Mouse (Mus musculus): ENCODE results near the gene Gsdma3. TPM values are rescaled to one million over a fixed set of nuclear protein-coding genes. Genes with fewer than 3 reads are reported as not detected.

Gsdma3 gene
- polyA plus RNA-seq, 1 experiment from 2014 or later, result not detected

- Histone ChIP-seq H3K4me1 (replicated peaks; ENCODE audit: control insufficient read depth, insufficient read depth, low read length) (no peaks in the 10 kb centered on the region), H3K27ac (ENCODE audit: low read depth, low read length) (no peak overlapping the region), H3K9me3 (ENCODE audit: control insufficient read depth) (no peaks in the 10 kb centered on the region), H3K4me2 (replicated peaks; ENCODE audit: low read depth) (no peak overlapping the region), H3K27me3 (replicated peaks; ENCODE audit: control insufficient read depth, insufficient read depth, low read length) (peaks cover 11% of the 10 kb centered on the region; the same call in 1 of the 2 replicates), H3K4me3 (ENCODE audit: low read depth, low read length) (no peak overlapping the region), H3K36me3 (ENCODE audit: control insufficient read depth, insufficient read depth) (no peaks in the 10 kb centered on the region), H3K9ac (ENCODE audit: low read depth, low read length) (no peak overlapping the region)
- WGBS, result 72% methylated on average over 6 of the region's 6 CpGs
- no peak for ATAC-seq
- no peak for TF ChIP-seq CTCF (IDR thresholded peaks at IDR 0.05; ENCODE audit: low read depth)
Observed at GRCm38 (mm10) chr11:98595021-98595420, 31.1 kb upstream of the Gsdma3 start.

- 79% methylated on average over 10 of the region's 10 CpGs for WGBS
- H3K9ac ChIP-seq (ENCODE audit: low read depth, low read length), result no peak overlapping the region
- H3K36me3 ChIP-seq (ENCODE audit: control insufficient read depth, insufficient read depth), result no peaks in the 10 kb centered on the region
- no peak for ATAC-seq
- no peaks in the 10 kb centered on the region for H3K4me1 ChIP-seq (replicated peaks; ENCODE audit: control insufficient read depth, insufficient read depth, low read length)
- no peak for TF ChIP-seq CTCF (IDR thresholded peaks at IDR 0.05; ENCODE audit: low read depth)
- peaks cover 11% of the 10 kb centered on the region; the same call in 1 of the 2 replicates for H3K27me3 ChIP-seq (replicated peaks; ENCODE audit: control insufficient read depth, insufficient read depth, low read length)
- no peak overlapping the region for H3K4me2 ChIP-seq (replicated peaks; ENCODE audit: low read depth)
- H3K27ac ChIP-seq (ENCODE audit: low read depth, low read length), result no peak overlapping the region
- H3K4me3 ChIP-seq (ENCODE audit: low read depth, low read length), result no peak overlapping the region
- no peaks in the 10 kb centered on the region for H3K9me3 ChIP-seq (ENCODE audit: control insufficient read depth)
Observed at GRCm38 (mm10) chr11:98595473-98595872, 30.7 kb upstream of the Gsdma3 start.

- no peak overlapping the region for H3K9ac ChIP-seq (ENCODE audit: low read depth, low read length)
- no peak overlapping the region for H3K4me3 ChIP-seq (ENCODE audit: low read depth, low read length)
- H3K4me1 ChIP-seq (replicated peaks; ENCODE audit: control insufficient read depth, insufficient read depth, low read length), result no peaks in the 10 kb centered on the region
- WGBS, result 61% methylated on average over 3 of the region's 3 CpGs
- no peak overlapping the region for H3K27ac ChIP-seq (ENCODE audit: low read depth, low read length)
- no peak for ATAC-seq
- H3K4me2 ChIP-seq (replicated peaks; ENCODE audit: low read depth), result no peak overlapping the region
- peaks cover 11% of the 10 kb centered on the region; the same call in 1 of the 2 replicates for H3K27me3 ChIP-seq (replicated peaks; ENCODE audit: control insufficient read depth, insufficient read depth, low read length)
- H3K36me3 ChIP-seq (ENCODE audit: control insufficient read depth, insufficient read depth), result no peaks in the 10 kb centered on the region
- no peak for TF ChIP-seq CTCF (IDR thresholded peaks at IDR 0.05; ENCODE audit: low read depth)
- no peaks in the 10 kb centered on the region for H3K9me3 ChIP-seq (ENCODE audit: control insufficient read depth)
Observed at GRCm38 (mm10) chr11:98595955-98596354, 30.2 kb upstream of the Gsdma3 start.

- no peak; the same call in 1 of the 2 replicates for ATAC-seq
- no peak overlapping the region for H3K4me3 ChIP-seq (ENCODE audit: low read depth, low read length)
- H3K9me3 ChIP-seq (ENCODE audit: control insufficient read depth), result no peaks in the 10 kb centered on the region
- H3K36me3 ChIP-seq (ENCODE audit: control insufficient read depth, insufficient read depth), result no peaks in the 10 kb centered on the region
- no peak overlapping the region for H3K4me2 ChIP-seq (replicated peaks; ENCODE audit: low read depth)
- 35% methylated on average over 6 of the region's 6 CpGs for WGBS
- H3K27ac ChIP-seq (ENCODE audit: low read depth, low read length), result no peak overlapping the region
- TF ChIP-seq CTCF (IDR thresholded peaks at IDR 0.05; ENCODE audit: low read depth), result peak; percentile 84
- H3K9ac ChIP-seq (ENCODE audit: low read depth, low read length), result no peak overlapping the region
- peaks cover 11% of the 10 kb centered on the region; the same call in 1 of the 2 replicates for H3K27me3 ChIP-seq (replicated peaks; ENCODE audit: control insufficient read depth, insufficient read depth, low read length)
- H3K4me1 ChIP-seq (replicated peaks; ENCODE audit: control insufficient read depth, insufficient read depth, low read length), result no peaks in the 10 kb centered on the region; the same call in 1 of the 2 replicates
Observed at GRCm38 (mm10) chr11:98597363-98597762, 28.8 kb upstream of the Gsdma3 start.

- Histone ChIP-seq H3K36me3 (ENCODE audit: control insufficient read depth, insufficient read depth) (no peaks in the 10 kb centered on the region), H3K27ac (ENCODE audit: low read depth, low read length) (no peak within 1 kb of the TSS), H3K27me3 (replicated peaks; ENCODE audit: control insufficient read depth, insufficient read depth, low read length) (peaks cover 11% of the 10 kb centered on the region; the same call in 1 of the 2 replicates), H3K9ac (ENCODE audit: low read depth, low read length) (no peak within 1 kb of the TSS), H3K4me1 (replicated peaks; ENCODE audit: control insufficient read depth, insufficient read depth, low read length) (no peaks in the 10 kb centered on the region; the same call in 1 of the 2 replicates), H3K4me3 (ENCODE audit: low read depth, low read length) (no peak within 1 kb of the TSS), H3K9me3 (ENCODE audit: control insufficient read depth) (no peaks in the 10 kb centered on the region), H3K4me2 (replicated peaks; ENCODE audit: low read depth) (0 out of 2 replicates have a peak within 1 kb of the TSS, but pooled peaks have one; percentile 9)
- WGBS, result 78% methylated on average over 8 of the region's 8 CpGs
- ATAC-seq, result no peak
- TF ChIP-seq CTCF (IDR thresholded peaks at IDR 0.05; ENCODE audit: low read depth), result no peak
Observed at GRCm38 (mm10) chr11:98597991-98598390, 28.2 kb upstream of the Gsdma3 start, which contains the start of gene Lrrc3c. Gene Lrrc3c, plus strand, starts transcription at chr11:98598291.

GRCm38 (mm10) chr11:98598851-98599290, 27.3 kb upstream of the Gsdma3 start:
- Histone ChIP-seq H3K4me2 (replicated peaks; ENCODE audit: low read depth) (0 out of 2 replicates have a peak overlapping the region, but pooled peaks have one; percentile 9), H3K27me3 (replicated peaks; ENCODE audit: control insufficient read depth, insufficient read depth, low read length) (peaks cover 11% of the 10 kb centered on the region; the same call in 1 of the 2 replicates), H3K27ac (ENCODE audit: low read depth, low read length) (no peak overlapping the region), H3K36me3 (ENCODE audit: control insufficient read depth, insufficient read depth) (no peaks in the 10 kb centered on the region), H3K9me3 (ENCODE audit: control insufficient read depth) (no peaks in the 10 kb centered on the region), H3K4me3 (ENCODE audit: low read depth, low read length) (no peak overlapping the region), H3K9ac (ENCODE audit: low read depth, low read length) (no peak overlapping the region), H3K4me1 (replicated peaks; ENCODE audit: control insufficient read depth, insufficient read depth, low read length) (no peaks in the 10 kb centered on the region; the same call in 1 of the 2 replicates)
- WGBS, result 60% methylated on average over 18 of the region's 18 CpGs
- TF ChIP-seq CTCF (IDR thresholded peaks at IDR 0.05; ENCODE audit: low read depth), result no peak
- ATAC-seq, result no peak

Measured in intestine, postnatal 0 days (tissue).